Mouse (Mus musculus): ENCODE measurements around the gene Adgrd1. TPM values are rescaled to one million over a fixed set of nuclear protein-coding genes. Genes with fewer than 3 reads are reported as not detected.

The Adgrd1 gene
- polyA plus RNA-seq, 1 experiment from 2014 or later: not detected

- no peaks in the 10 kb centered on the region for H3K27me3 ChIP-seq (replicated peaks; ENCODE audit: control insufficient read depth, insufficient read depth, low read length)
- ATAC-seq (replicated peaks; ENCODE audit: low FRiP score) (no peak), DNase-seq (ENCODE audit: low spot score) (no peak)
- no peaks in the 10 kb centered on the region for H3K36me3 ChIP-seq (ENCODE audit: control insufficient read depth, insufficient read depth, low read length)
- no peak overlapping the region for H3K4me3 ChIP-seq (ENCODE audit: low read depth, low read length)
- H3K9me3 ChIP-seq (ENCODE audit: control insufficient read depth, low read length): no peaks in the 10 kb centered on the region
- H3K4me2 ChIP-seq: no peak overlapping the region
- no peak overlapping the region for H3K9ac ChIP-seq (ENCODE audit: low read depth, low read length)
- H3K27ac ChIP-seq (ENCODE audit: low read depth, low read length): no peak overlapping the region
- no peaks in the 10 kb centered on the region for H3K4me1 ChIP-seq (replicated peaks; ENCODE audit: control insufficient read depth, insufficient read depth, low read length)
- 89% methylated on average over 2 of the region's 2 CpGs for WGBS
Measured at GRCm38 (mm10) chr5:129216001-129216400, 119.5 kb downstream of the Adgrd1 start.

- Histone ChIP-seq H3K36me3 (ENCODE audit: control insufficient read depth, insufficient read depth, low read length) (no peaks in the 10 kb centered on the region), H3K9me3 (ENCODE audit: control insufficient read depth, low read length) (no peaks in the 10 kb centered on the region), H3K4me2 (peak overlapping the region; percentile 29; the same call in 1 of the 2 replicates), H3K4me3 (ENCODE audit: low read depth, low read length) (no peak overlapping the region), H3K9ac (ENCODE audit: low read depth, low read length) (no peak overlapping the region), H3K27ac (ENCODE audit: low read depth, low read length) (no peak overlapping the region), H3K4me1 (replicated peaks; ENCODE audit: control insufficient read depth, insufficient read depth, low read length) (no peaks in the 10 kb centered on the region), H3K27me3 (replicated peaks; ENCODE audit: control insufficient read depth, insufficient read depth, low read length) (no peaks in the 10 kb centered on the region)
- WGBS: 13% methylated on average over 22 of the region's 22 CpGs
- ATAC-seq (replicated peaks; ENCODE audit: low FRiP score) (no peak), DNase-seq (ENCODE audit: low spot score) (no peak)
Measured at GRCm38 (mm10) chr5:129217481-129218221, 121.1 kb downstream of the Adgrd1 start.

- no peaks in the 10 kb centered on the region for H3K9me3 ChIP-seq (ENCODE audit: control insufficient read depth, low read length)
- no peaks in the 10 kb centered on the region for H3K4me1 ChIP-seq (replicated peaks; ENCODE audit: control insufficient read depth, insufficient read depth, low read length)
- 28% methylated on average over 3 of the region's 3 CpGs for WGBS
- no peak for DNase-seq (ENCODE audit: low spot score)
- H3K36me3 ChIP-seq (ENCODE audit: control insufficient read depth, insufficient read depth, low read length): no peaks in the 10 kb centered on the region
- no peak overlapping the region for H3K4me2 ChIP-seq
- H3K9ac ChIP-seq (ENCODE audit: low read depth, low read length): no peak overlapping the region
- H3K4me3 ChIP-seq (ENCODE audit: low read depth, low read length): no peak overlapping the region
- ATAC-seq (replicated peaks; ENCODE audit: low FRiP score): no peak
- no peak overlapping the region for H3K27ac ChIP-seq (ENCODE audit: low read depth, low read length)
- no peaks in the 10 kb centered on the region for H3K27me3 ChIP-seq (replicated peaks; ENCODE audit: control insufficient read depth, insufficient read depth, low read length)
Measured at GRCm38 (mm10) chr5:129218222-129218505, 121.6 kb downstream of the Adgrd1 start.

- no peak overlapping the region for H3K27ac ChIP-seq (ENCODE audit: low read depth, low read length)
- ATAC-seq (replicated peaks; ENCODE audit: low FRiP score) (no peak), DNase-seq (ENCODE audit: low spot score) (no peak)
- no peak overlapping the region for H3K4me2 ChIP-seq
- no peak overlapping the region for H3K9ac ChIP-seq (ENCODE audit: low read depth, low read length)
- H3K4me3 ChIP-seq (ENCODE audit: low read depth, low read length): no peak overlapping the region
- no peaks in the 10 kb centered on the region for H3K9me3 ChIP-seq (ENCODE audit: control insufficient read depth, low read length)
- H3K27me3 ChIP-seq (replicated peaks; ENCODE audit: control insufficient read depth, insufficient read depth, low read length): no peaks in the 10 kb centered on the region
- H3K4me1 ChIP-seq (replicated peaks; ENCODE audit: control insufficient read depth, insufficient read depth, low read length): no peaks in the 10 kb centered on the region
- WGBS: 36% methylated on average over 8 of the region's 8 CpGs
- H3K36me3 ChIP-seq (ENCODE audit: control insufficient read depth, insufficient read depth, low read length): no peaks in the 10 kb centered on the region
Measured at GRCm38 (mm10) chr5:129218537-129218981, 122.0 kb downstream of the Adgrd1 start.

- ATAC-seq (replicated peaks; ENCODE audit: low FRiP score): no peak
- H3K4me3 ChIP-seq (ENCODE audit: low read depth, low read length): no peak overlapping the region
- H3K4me2 ChIP-seq: no peak overlapping the region
- no peak overlapping the region for H3K9ac ChIP-seq (ENCODE audit: low read depth, low read length)
- H3K27ac ChIP-seq (ENCODE audit: low read depth, low read length): no peak overlapping the region
- 89% methylated on average over 5 of the region's 5 CpGs for WGBS
- H3K36me3 ChIP-seq (ENCODE audit: control insufficient read depth, insufficient read depth, low read length): no peaks in the 10 kb centered on the region
- H3K27me3 ChIP-seq (replicated peaks; ENCODE audit: control insufficient read depth, insufficient read depth, low read length): no peaks in the 10 kb centered on the region
- no peaks in the 10 kb centered on the region for H3K9me3 ChIP-seq (ENCODE audit: control insufficient read depth, low read length)
- no peaks in the 10 kb centered on the region for H3K4me1 ChIP-seq (replicated peaks; ENCODE audit: control insufficient read depth, insufficient read depth, low read length)
- DNase-seq (ENCODE audit: low spot score): no peak
Measured at GRCm38 (mm10) chr5:129219178-129219760, 122.7 kb downstream of the Adgrd1 start.

GRCm38 (mm10) chr5:129225810-129226450, 129.4 kb downstream of the Adgrd1 start:
- WGBS: 64% methylated on average over 33 of the region's 33 CpGs
- H3K4me1 ChIP-seq (replicated peaks; ENCODE audit: control insufficient read depth, insufficient read depth, low read length): no peaks in the 10 kb centered on the region
- no peak for ATAC-seq (replicated peaks; ENCODE audit: low FRiP score)
- no peak for DNase-seq (ENCODE audit: low spot score)
- no peaks in the 10 kb centered on the region for H3K27me3 ChIP-seq (replicated peaks; ENCODE audit: control insufficient read depth, insufficient read depth, low read length)
- no peak overlapping the region for H3K9ac ChIP-seq (ENCODE audit: low read depth, low read length)
- no peak overlapping the region for H3K4me3 ChIP-seq (ENCODE audit: low read depth, low read length)
- no peak overlapping the region for H3K27ac ChIP-seq (ENCODE audit: low read depth, low read length)
- no peak overlapping the region for H3K4me2 ChIP-seq
- H3K9me3 ChIP-seq (ENCODE audit: control insufficient read depth, low read length): no peaks in the 10 kb centered on the region
- no peaks in the 10 kb centered on the region for H3K36me3 ChIP-seq (ENCODE audit: control insufficient read depth, insufficient read depth, low read length)

- no peak overlapping the region for H3K4me2 ChIP-seq
- DNase-seq (ENCODE audit: low spot score): no peak
- no peaks in the 10 kb centered on the region for H3K36me3 ChIP-seq (ENCODE audit: control insufficient read depth, insufficient read depth, low read length)
- no peaks in the 10 kb centered on the region for H3K4me1 ChIP-seq (replicated peaks; ENCODE audit: control insufficient read depth, insufficient read depth, low read length)
- no peak overlapping the region for H3K27ac ChIP-seq (ENCODE audit: low read depth, low read length)
- H3K9me3 ChIP-seq (ENCODE audit: control insufficient read depth, low read length): no peaks in the 10 kb centered on the region
- ATAC-seq (replicated peaks; ENCODE audit: low FRiP score): no peak
- no peak overlapping the region for H3K9ac ChIP-seq (ENCODE audit: low read depth, low read length)
- no peaks in the 10 kb centered on the region for H3K27me3 ChIP-seq (replicated peaks; ENCODE audit: control insufficient read depth, insufficient read depth, low read length)
- 91% methylated on average over 2 of the region's 2 CpGs for WGBS
- H3K4me3 ChIP-seq (ENCODE audit: low read depth, low read length): no peak overlapping the region
Measured at GRCm38 (mm10) chr5:129228171-129228570, 131.6 kb downstream of the Adgrd1 start.

- Histone ChIP-seq H3K9me3 (ENCODE audit: control insufficient read depth, low read length) (no peaks in the 10 kb centered on the region), H3K36me3 (ENCODE audit: control insufficient read depth, insufficient read depth, low read length) (no peaks in the 10 kb centered on the region), H3K27ac (ENCODE audit: low read depth, low read length) (no peak overlapping the region), H3K4me2 (no peak overlapping the region), H3K4me1 (replicated peaks; ENCODE audit: control insufficient read depth, insufficient read depth, low read length) (no peaks in the 10 kb centered on the region), H3K27me3 (replicated peaks; ENCODE audit: control insufficient read depth, insufficient read depth, low read length) (no peaks in the 10 kb centered on the region), H3K9ac (ENCODE audit: low read depth, low read length) (no peak overlapping the region), H3K4me3 (ENCODE audit: low read depth, low read length) (no peak overlapping the region)
- 84% methylated on average over 4 of the region's 4 CpGs for WGBS
- DNase-seq (ENCODE audit: low spot score) (no peak), ATAC-seq (replicated peaks; ENCODE audit: low FRiP score) (no peak)
Measured at GRCm38 (mm10) chr5:129233301-129233700, 136.8 kb downstream of the Adgrd1 start.
